Mouse (Mus musculus): ENCODE results near the gene Cttnbp2nl. TPM values are rescaled to one million over a fixed set of nuclear protein-coding genes. Genes with fewer than 3 reads are reported as not detected.

Gene Cttnbp2nl
- polyA plus RNA-seq (2015; fragmentation: Nextera tagmentation; extraction: Ambion mirVana): 22.9 and 23.0 TPM in 2 replicates

DNA sequence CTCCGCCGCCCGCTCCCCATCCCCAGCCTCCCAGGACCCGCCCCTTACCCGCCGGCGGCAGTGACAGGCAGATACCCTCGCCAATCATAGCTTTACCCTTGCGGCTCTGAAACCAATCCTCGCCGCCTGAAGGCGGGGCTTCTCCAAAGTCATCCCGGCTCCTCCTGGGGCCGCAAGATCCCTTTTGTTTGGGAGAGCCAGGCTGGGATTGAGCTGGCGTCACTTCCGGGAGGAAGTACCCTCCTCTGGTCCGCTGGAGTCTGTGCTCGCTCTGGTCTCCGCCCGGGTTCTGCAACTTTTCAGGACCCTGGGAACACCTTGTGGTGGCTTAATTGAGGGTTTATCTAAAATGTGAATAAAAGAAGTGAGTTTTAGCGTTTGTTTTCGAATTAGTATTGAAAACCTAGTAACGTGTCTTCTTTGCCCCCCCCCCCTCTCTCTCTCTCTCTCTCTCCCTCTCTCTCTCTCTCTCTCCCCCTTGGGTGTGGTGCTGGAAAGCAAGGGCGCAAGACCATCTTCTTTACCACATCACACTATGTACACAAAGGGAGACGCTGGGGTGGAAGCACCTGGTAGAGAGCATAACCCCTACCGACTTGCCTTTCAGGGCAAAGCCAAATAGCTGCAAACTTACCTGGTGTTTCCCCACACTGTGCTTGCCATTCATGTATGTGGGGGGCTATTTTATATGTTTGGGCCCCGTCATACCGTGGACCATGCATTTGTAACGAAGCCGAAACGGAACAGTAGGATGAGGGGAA, at the start of gene Cttnbp2nl:
Cttnbp2nl (minus strand) TSS at position 210 of the 761 bp plus-strand sequence.
- Histone ChIP-seq H3K4me1 (peaks cover 20% of the 10 kb centered on the region), H3K27ac (peak within 1 kb of the TSS; percentile 84), H3K4me2 (peak within 1 kb of the TSS; percentile 80), H3K9me3 (no peaks in the 10 kb centered on the region), H3K27me3 (replicated peaks) (no peaks in the 10 kb centered on the region), H3K4me3 (replicated peaks) (peak within 1 kb of the TSS; percentile 94), H3K9ac (peak within 1 kb of the TSS; percentile 77), H3K36me3 (no peaks in the 10 kb centered on the region)
- peak; percentile 96 for ATAC-seq (ENCODE audit: insufficient read depth, low FRiP score, low read depth)
- 2% methylated on average over 30 of the region's 31 CpGs for WGBS

DNA sequence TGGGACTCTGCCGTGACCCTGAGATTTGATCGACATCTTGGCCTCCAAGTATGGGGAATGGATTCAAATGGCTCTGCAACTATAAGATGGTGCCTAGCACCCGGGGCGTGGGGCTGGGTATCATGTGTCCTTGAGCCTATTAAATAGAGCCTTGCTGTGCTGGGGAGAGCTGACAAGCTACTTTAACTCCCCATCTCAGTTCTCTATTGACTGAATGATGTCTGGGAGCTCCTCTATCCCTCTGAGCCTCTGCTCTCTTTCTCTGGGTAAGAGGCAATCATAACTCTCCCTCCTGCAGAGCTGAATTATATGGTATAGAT, 47.3 kb upstream of the Cttnbp2nl start:
- Histone ChIP-seq H3K4me3 (replicated peaks) (no peak overlapping the region), H3K36me3 (no peaks in the 10 kb centered on the region), H3K4me1 (peaks cover 4% of the 10 kb centered on the region; the same call in 1 of the 2 replicates), H3K27ac (0 out of 2 replicates have a peak overlapping the region, but pooled peaks have one; percentile 8), H3K27me3 (replicated peaks) (no peaks in the 10 kb centered on the region), H3K9ac (no peak overlapping the region), H3K9me3 (no peaks in the 10 kb centered on the region), H3K4me2 (no peak overlapping the region)
- ATAC-seq (ENCODE audit: insufficient read depth, low FRiP score, low read depth): no peak
- WGBS: 67% methylated on average over 4 of the region's 4 CpGs

DNA sequence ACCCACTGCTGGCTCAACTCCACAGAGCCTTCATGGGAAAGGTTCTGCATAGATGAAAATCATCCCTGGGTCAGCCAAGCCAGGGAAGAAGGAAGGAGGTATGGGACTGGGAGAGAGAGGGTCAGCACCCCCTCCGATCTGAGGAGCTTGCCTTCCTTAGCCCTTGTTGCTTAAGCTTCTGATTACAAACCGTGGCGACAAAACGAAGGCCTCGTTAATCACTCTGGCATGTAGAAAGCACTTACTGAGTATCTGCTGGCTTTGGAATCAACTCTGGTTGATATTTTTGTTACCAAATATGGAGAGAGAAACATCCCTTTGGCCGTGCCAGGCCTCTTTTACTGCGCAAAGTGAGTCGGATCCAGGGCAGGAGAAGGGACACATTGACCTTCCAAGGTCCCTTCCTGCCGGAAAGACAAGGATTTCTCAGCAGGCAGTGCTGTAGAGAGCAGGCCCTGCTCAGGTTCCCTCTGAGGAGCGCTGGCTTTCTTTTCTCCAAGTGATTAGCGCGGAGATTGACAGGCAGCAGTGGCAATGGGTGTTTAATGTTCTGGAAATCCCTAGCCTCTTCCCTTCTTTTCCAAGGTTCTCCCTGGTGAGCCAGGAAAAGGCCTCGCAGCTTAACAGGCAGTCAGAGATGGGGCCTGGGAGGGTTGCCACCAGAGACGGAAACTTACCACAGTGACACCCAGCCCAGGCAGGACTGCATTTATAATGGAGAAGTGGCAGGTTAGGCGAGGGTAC, 46.8 kb upstream of the Cttnbp2nl start:
- Histone ChIP-seq H3K27me3 (replicated peaks) (no peaks in the 10 kb centered on the region), H3K9ac (no peak overlapping the region), H3K27ac (peak overlapping the region; percentile 8; the same call in 1 of the 2 replicates), H3K9me3 (no peaks in the 10 kb centered on the region), H3K4me3 (replicated peaks) (no peak overlapping the region), H3K36me3 (no peaks in the 10 kb centered on the region), H3K4me2 (no peak overlapping the region), H3K4me1 (peaks cover 4% of the 10 kb centered on the region; the same call in 1 of the 2 replicates)
- no peak for ATAC-seq (ENCODE audit: insufficient read depth, low FRiP score, low read depth)
- WGBS: 38% methylated on average over 15 of the region's 15 CpGs

DNA sequence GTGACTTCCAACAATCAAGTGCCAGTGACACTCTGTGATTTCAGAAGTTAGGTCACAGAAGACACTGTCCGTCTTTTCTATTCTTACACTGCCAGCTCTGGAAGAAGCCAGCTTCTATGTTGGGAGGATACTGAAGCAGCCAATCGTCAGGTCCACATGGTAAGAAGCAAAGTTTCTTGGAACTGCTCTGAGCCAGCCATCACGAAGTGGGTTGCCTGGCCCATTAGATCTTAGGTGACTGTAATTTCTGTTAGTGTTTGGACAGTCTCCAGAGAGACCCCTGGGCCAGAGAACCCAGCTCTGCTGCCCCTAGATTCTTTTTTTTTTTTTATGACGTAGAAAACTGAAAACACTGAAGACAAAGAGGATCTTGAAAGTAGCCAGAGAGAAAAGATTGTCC, 44.6 kb upstream of the Cttnbp2nl start:
- Histone ChIP-seq H3K36me3 (no peaks in the 10 kb centered on the region), H3K9me3 (no peaks in the 10 kb centered on the region), H3K9ac (no peak overlapping the region), H3K4me1 (peaks cover 4% of the 10 kb centered on the region; the same call in 1 of the 2 replicates), H3K4me3 (replicated peaks) (no peak overlapping the region), H3K27me3 (replicated peaks) (no peaks in the 10 kb centered on the region), H3K4me2 (no peak overlapping the region), H3K27ac (no peak overlapping the region)
- WGBS: 75% methylated on average over 4 of the region's 4 CpGs
- no peak for ATAC-seq (ENCODE audit: insufficient read depth, low FRiP score, low read depth)

DNA sequence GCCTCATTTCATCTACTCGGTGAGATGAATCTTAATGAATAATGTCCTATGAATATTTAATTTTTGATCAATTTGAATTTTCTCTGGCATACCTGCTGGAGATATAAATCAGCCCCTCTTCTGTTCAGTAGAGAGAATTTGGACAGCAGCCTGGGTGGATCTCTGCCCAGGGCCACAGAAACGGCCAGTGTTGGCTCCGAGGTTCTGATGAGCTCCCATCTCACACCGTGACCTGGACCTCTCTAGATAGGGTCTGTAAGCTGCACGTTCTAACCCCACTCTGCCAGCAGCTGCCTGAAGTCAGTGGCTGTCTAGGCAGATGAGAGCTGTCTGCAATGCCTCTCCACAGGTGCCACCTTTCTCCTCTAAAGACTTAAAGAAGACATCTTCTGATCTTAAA, 42.1 kb upstream of the Cttnbp2nl start:
- Histone ChIP-seq H3K4me3 (replicated peaks) (no peak overlapping the region), H3K4me2 (no peak overlapping the region), H3K4me1 (peaks cover 4% of the 10 kb centered on the region; the same call in 1 of the 2 replicates), H3K27ac (no peak overlapping the region), H3K9me3 (no peaks in the 10 kb centered on the region), H3K9ac (no peak overlapping the region), H3K27me3 (replicated peaks) (no peaks in the 10 kb centered on the region), H3K36me3 (no peaks in the 10 kb centered on the region)
- no peak for ATAC-seq (ENCODE audit: insufficient read depth, low FRiP score, low read depth)
- WGBS: 73% methylated on average over 5 of the region's 5 CpGs

DNA sequence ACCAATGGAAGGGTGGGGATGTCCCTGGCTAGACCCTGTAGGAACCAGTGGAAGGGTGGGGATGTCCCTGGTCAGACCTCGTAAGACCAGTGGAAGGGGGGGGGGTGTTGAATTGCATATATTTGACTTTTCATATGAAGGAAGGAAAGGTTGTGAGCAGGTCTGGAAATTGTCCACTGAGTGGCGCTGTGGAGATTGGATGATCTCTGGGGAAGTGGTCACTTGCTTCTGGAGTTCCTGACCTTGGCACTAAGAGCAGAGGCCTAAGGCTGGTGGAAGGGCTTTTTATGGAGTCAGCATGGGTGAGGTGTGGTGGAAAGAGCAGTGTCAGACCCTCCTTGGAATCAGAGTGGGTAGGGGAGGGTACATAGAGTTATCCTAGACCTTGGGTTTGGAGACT, 41.5 kb upstream of the Cttnbp2nl start:
- Histone ChIP-seq H3K27me3 (replicated peaks) (no peaks in the 10 kb centered on the region), H3K4me2 (no peak overlapping the region), H3K27ac (no peak overlapping the region), H3K4me1 (no peaks in the 10 kb centered on the region), H3K36me3 (no peaks in the 10 kb centered on the region), H3K9me3 (no peaks in the 10 kb centered on the region), H3K9ac (no peak overlapping the region), H3K4me3 (replicated peaks) (no peak overlapping the region)
- WGBS: 60% methylated on average over 2 of the region's 2 CpGs
- no peak for ATAC-seq (ENCODE audit: insufficient read depth, low FRiP score, low read depth)

DNA sequence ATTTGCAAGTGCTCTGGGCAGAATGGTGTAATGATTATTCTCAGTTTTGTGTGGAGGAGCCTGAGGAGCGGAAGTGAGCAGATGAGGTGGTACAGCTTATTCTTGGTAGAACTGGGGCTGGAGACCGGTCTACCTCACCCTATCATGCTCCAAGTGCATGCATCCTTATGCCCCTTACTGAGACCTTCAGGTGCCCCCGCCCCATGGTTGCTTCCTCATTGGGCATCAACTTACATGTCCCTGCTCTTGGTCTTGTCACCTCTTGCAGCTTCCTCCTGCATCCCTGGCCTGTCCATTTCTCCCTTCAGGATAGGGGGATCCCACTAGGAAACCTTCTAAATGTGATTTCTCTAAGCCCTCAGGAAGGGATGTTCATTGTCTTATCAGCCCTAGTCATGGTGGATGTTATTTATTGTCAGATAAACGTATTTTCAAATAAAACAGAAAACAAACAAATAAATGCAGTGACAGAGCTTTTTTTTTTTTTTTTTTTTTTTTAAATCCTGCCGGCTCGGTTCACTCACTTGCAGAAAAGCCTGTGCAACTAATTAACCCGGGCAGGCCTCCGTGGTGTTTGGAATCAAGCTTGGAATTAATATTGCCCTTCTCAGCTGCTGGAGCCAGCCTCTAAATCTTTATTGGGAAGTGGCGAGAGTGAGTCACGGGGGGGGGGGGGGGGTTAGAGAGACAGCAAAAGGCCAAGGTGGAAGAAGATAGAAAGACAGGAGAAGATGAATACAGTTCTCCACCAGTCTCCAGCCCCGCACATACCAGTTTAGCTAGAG, 40.0 kb upstream of the Cttnbp2nl start:
- Histone ChIP-seq H3K27ac (no peak overlapping the region), H3K4me1 (no peaks in the 10 kb centered on the region), H3K36me3 (no peaks in the 10 kb centered on the region), H3K9me3 (no peaks in the 10 kb centered on the region), H3K4me3 (replicated peaks) (no peak overlapping the region), H3K27me3 (replicated peaks) (no peaks in the 10 kb centered on the region), H3K9ac (no peak overlapping the region), H3K4me2 (no peak overlapping the region)
- 69% methylated on average over 11 of the region's 11 CpGs for WGBS
- no peak for ATAC-seq (ENCODE audit: insufficient read depth, low FRiP score, low read depth)

DNA sequence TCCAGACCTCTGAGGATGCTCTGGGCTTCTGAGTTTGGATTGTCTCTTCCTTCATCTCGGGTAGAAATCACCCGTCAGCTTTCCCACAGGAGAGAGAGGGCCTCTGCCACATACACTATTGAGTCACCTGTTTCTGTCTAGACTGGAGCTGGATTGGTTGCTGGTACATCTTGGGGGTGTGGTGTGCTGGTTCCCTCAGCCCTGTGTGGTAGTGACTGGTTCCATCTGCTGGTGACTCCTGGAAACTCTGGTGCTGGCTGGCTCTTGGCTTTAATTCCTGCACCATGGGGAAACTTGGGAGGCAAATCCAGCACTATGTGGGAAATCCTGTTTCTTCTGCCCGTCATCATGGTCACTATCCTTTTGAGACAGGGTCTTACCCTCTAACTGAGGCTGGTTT, 38.0 kb upstream of the Cttnbp2nl start:
- H3K9me3 ChIP-seq: no peaks in the 10 kb centered on the region
- H3K36me3 ChIP-seq: no peaks in the 10 kb centered on the region
- no peaks in the 10 kb centered on the region for H3K4me1 ChIP-seq
- H3K27ac ChIP-seq: no peak overlapping the region
- WGBS: 26% methylated on average over 3 of the region's 3 CpGs
- no peak overlapping the region for H3K4me2 ChIP-seq
- H3K9ac ChIP-seq: no peak overlapping the region
- no peak overlapping the region for H3K4me3 ChIP-seq (replicated peaks)
- H3K27me3 ChIP-seq (replicated peaks): no peaks in the 10 kb centered on the region
- peak; percentile 78 for ATAC-seq (ENCODE audit: insufficient read depth, low FRiP score, low read depth)

DNA sequence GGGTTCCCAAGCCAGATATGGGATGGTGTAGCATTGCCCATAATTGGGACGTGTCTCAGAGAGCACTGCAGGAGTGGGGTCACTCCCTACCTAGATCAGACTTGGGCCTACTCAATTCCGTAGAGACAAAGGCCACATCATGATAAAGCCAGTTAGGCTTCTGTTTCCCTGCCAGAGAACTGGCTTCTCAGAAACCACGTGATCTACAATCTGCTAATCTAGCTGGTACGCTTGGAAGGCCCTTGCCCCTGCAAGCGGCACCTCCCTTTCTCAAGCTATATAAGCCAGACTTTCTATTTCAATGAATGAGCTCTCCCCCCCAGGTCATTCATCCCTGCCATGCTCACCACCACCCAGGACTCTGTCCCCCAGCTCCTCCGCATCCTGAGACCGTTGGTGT, 37.2 kb upstream of the Cttnbp2nl start:
- Histone ChIP-seq H3K4me2 (no peak overlapping the region), H3K4me1 (no peaks in the 10 kb centered on the region), H3K27me3 (replicated peaks) (no peaks in the 10 kb centered on the region), H3K4me3 (replicated peaks) (no peak overlapping the region), H3K9me3 (no peaks in the 10 kb centered on the region), H3K27ac (no peak overlapping the region), H3K36me3 (no peaks in the 10 kb centered on the region), H3K9ac (no peak overlapping the region)
- 89% methylated on average over 7 of the region's 7 CpGs for WGBS
- no peak for ATAC-seq (ENCODE audit: insufficient read depth, low FRiP score, low read depth)

DNA sequence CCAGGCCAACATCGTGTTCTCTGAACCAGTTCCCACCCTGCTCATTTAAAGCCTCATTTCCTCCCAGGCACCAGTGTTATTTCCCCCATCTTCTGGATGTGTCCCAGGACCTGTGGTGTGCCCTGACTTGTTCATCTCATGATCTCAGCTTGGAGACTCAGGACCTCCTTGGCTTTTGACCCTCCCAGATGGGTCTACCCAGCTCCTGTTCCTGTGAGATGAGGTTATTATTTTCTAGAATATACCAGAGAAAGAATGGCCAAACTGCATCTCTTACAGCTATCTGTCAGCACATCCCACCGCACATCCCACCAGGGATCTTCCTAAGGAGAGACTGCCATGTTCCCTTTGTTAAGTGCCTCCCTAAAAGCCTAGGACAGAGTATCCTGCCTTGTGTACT, 35.7 kb upstream of the Cttnbp2nl start:
- 85% methylated on average over 2 of the region's 2 CpGs for WGBS
- H3K4me3 ChIP-seq (replicated peaks): no peak overlapping the region
- H3K4me2 ChIP-seq: no peak overlapping the region
- no peak for ATAC-seq (ENCODE audit: insufficient read depth, low FRiP score, low read depth)
- H3K27me3 ChIP-seq (replicated peaks): no peaks in the 10 kb centered on the region
- H3K36me3 ChIP-seq: no peaks in the 10 kb centered on the region
- H3K4me1 ChIP-seq: no peaks in the 10 kb centered on the region
- no peak overlapping the region for H3K27ac ChIP-seq
- no peak overlapping the region for H3K9ac ChIP-seq
- no peaks in the 10 kb centered on the region for H3K9me3 ChIP-seq

DNA sequence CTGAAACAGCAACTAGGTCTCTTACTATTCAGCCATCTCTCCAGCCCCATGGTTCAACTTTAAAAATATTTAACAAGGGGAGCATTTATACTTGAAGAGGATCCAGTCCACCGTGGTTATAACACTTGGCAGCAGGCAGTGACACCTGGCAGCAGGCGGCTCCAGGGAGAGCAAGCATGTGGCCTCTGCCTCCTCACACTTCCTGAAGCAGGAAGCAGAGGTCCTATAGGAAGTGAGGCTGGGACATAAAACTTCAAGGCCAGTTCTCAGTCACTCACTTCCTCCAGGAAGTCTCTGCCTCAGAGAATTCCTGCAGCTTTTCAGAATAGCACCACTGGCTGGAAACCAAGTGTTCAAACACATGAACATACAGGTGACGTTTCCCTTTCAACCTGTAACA, 34.4 kb upstream of the Cttnbp2nl start:
- no peaks in the 10 kb centered on the region for H3K36me3 ChIP-seq
- no peaks in the 10 kb centered on the region for H3K27me3 ChIP-seq (replicated peaks)
- no peak for ATAC-seq (ENCODE audit: insufficient read depth, low FRiP score, low read depth)
- no peak overlapping the region for H3K27ac ChIP-seq
- no peak overlapping the region for H3K4me2 ChIP-seq
- H3K9ac ChIP-seq: no peak overlapping the region
- 43% methylated on average over 3 of the region's 3 CpGs for WGBS
- H3K9me3 ChIP-seq: no peaks in the 10 kb centered on the region
- no peak overlapping the region for H3K4me3 ChIP-seq (replicated peaks)
- no peaks in the 10 kb centered on the region for H3K4me1 ChIP-seq

All from stomach, embryonic 15.5 days (tissue).